Mouse (Mus musculus) lung, postnatal 0 days (tissue): ENCODE measurements around the gene Sbf2. TPM values are rescaled to one million over a fixed set of nuclear protein-coding genes. Genes with fewer than 3 reads are reported as not detected.
"Not testable (repeated sequence)": the region's sequence is repeated elsewhere in the genome, so short reads cannot be mapped to it uniquely, and the experiment has no call there.

Source experiments
- ATAC-seq: fragments of 200-750 bp; cut with Nextera tagmentation; 2 replicates; pipeline ENCODE4 v1.8.0; 2017; ENCODE audit warnings: moderate library complexity
- DNase-seq: peaks from one replicate; pipeline ENCODE4 v3.0.0-alpha.2; 2016; ENCODE audit warnings: low spot score
- H3K27ac ChIP-seq: fragments of 300-500 bp; sonication (generic); 2 replicates; pipeline ENCODE4 v1.5.1; 2014; ENCODE audit warnings: antibody characterized with exemption, mild to moderate bottlenecking, low read length, mixed read lengths
- H3K27me3 ChIP-seq: fragments of 300-500 bp; sonication (generic); replicated peaks from 2 replicates; pipeline ENCODE4 v1.6.1; 2014; ENCODE audit warnings: low read length, mixed read lengths; ENCODE audit not compliant: insufficient read depth
- H3K36me3 ChIP-seq: fragments of 300-500 bp; sonication (generic); 2 replicates; pipeline ENCODE4 v1.6.1; 2014; ENCODE audit warnings: low read length, mixed read lengths; ENCODE audit not compliant: insufficient read depth
- H3K4me1 ChIP-seq: fragments of 300-500 bp; sonication (generic); 2 replicates; pipeline ENCODE4 v1.6.1; 2014; ENCODE audit warnings: antibody characterized with exemption, low read depth, low read length, mixed read lengths; ENCODE audit not compliant: insufficient read depth
- H3K4me2 ChIP-seq: fragments of 300-500 bp; sonication (generic); replicated peaks from 2 replicates; pipeline ENCODE4 v1.6.1; 2014; ENCODE audit warnings: low read depth, mild to moderate bottlenecking, low read length, moderate library complexity, mixed read lengths
- H3K4me3 ChIP-seq: fragments of 300-500 bp; sonication (generic); 2 replicates; pipeline ENCODE4 v1.5.1; 2014; ENCODE audit warnings: low read depth, low read length
- H3K9ac ChIP-seq: fragments of 300-500 bp; sonication (generic); replicated peaks from 2 replicates; pipeline ENCODE4 v1.6.1; 2014; ENCODE audit warnings: low read depth, mild to moderate bottlenecking
- H3K9me3 ChIP-seq: fragments of 300-500 bp; sonication (generic); 2 replicates; pipeline ENCODE4 v1.6.1; 2016; ENCODE audit warnings: low read length, mixed read lengths
- CTCF ChIP-seq: IDR thresholded peaks from 2 replicates; pipeline ENCODE4 v1.5.1; 2016; ENCODE audit warnings: antibody characterized with exemption, mild to moderate bottlenecking
- EP300 ChIP-seq: IDR thresholded peaks from 2 replicates; pipeline ENCODE4 v1.6.1; 2016; ENCODE audit warnings: antibody characterized with exemption, mild to moderate bottlenecking, control low read depth
- WGBS: fragments of 180-500 bp; shearing (Covaris S2); extraction: QIAGEN DNeasy Blood & Tissue Kit; methylation state at CpG from one replicate; pipeline ENCODE4 v1.1.7; 2014; 5-methylcytosine and 5-hydroxymethylcytosine counted together
- polyA plus RNA-seq: library from polyadenylated mRNA; unstranded; fragments of >200 nt; fragmentation: Nextera tagmentation; extraction: Ambion mirVana; gene quantifications from 2 replicates; pipeline ENCODE4 v1.2.1, GENCODE M21; 2015

Gene Sbf2
- polyA plus RNA-seq, 1 experiment from 2014 or later = 23.3 TPM

GRCm38 (mm10) chr7:110645311-110645710 is 30.6 kb upstream of the Sbf2 start:
- no peak overlapping the region for H3K27ac ChIP-seq
- no peaks in the 10 kb centered on the region for H3K36me3 ChIP-seq
- no peak overlapping the region for H3K4me3 ChIP-seq
- H3K9ac ChIP-seq = no peak overlapping the region
- no peaks in the 10 kb centered on the region for H3K27me3 ChIP-seq
- peak; percentile 82 for DNase-seq
- WGBS = 71% methylated on average over 5 of the region's 5 CpGs
- H3K4me1 ChIP-seq = peaks cover 8% of the 10 kb centered on the region
- no peak overlapping the region for H3K4me2 ChIP-seq
- peak; percentile 45 for ATAC-seq
- TF ChIP-seq EP300 = no peak
- TF ChIP-seq CTCF = peak; percentile 85
- H3K9me3 ChIP-seq = no peaks in the 10 kb centered on the region

- H3K9me3 ChIP-seq, H3K27me3 ChIP-seq, H3K36me3 ChIP-seq, DNase-seq, H3K27ac ChIP-seq, H3K4me2 ChIP-seq, H3K4me3 ChIP-seq, H3K4me1 ChIP-seq, H3K9ac ChIP-seq, ATAC-seq: not testable (repeated sequence)
- 97% methylated on average over 3 of the region's 3 CpGs for WGBS
Measured at GRCm38 (mm10) chr7:110639958-110640357, 25.2 kb upstream of the Sbf2 start.

GRCm38 (mm10) chr7:110639291-110639915 is 24.7 kb upstream of the Sbf2 start:
- H3K9me3 ChIP-seq = no peaks in the 10 kb centered on the region
- no peak overlapping the region for H3K9ac ChIP-seq
- H3K27me3 ChIP-seq = no peaks in the 10 kb centered on the region
- ATAC-seq = no peak
- H3K4me1 ChIP-seq = no peaks in the 10 kb centered on the region; the same call in 1 of the 2 replicates
- WGBS = 74% methylated on average over 11 of the region's 11 CpGs
- no peak for DNase-seq
- no peak for TF ChIP-seq EP300
- no peak for TF ChIP-seq CTCF
- H3K36me3 ChIP-seq = no peaks in the 10 kb centered on the region
- H3K4me2 ChIP-seq = no peak overlapping the region
- no peak overlapping the region for H3K27ac ChIP-seq
- no peak overlapping the region for H3K4me3 ChIP-seq

- Histone ChIP-seq H3K9me3 (no peaks in the 10 kb centered on the region), H3K4me3 (no peak overlapping the region), H3K9ac (no peak overlapping the region), H3K27me3 (no peaks in the 10 kb centered on the region), H3K4me1 (no peaks in the 10 kb centered on the region; the same call in 1 of the 2 replicates), H3K36me3 (no peaks in the 10 kb centered on the region), H3K4me2 (no peak overlapping the region), H3K27ac (no peak overlapping the region)
- peak; percentile 56 for DNase-seq
- 45% methylated on average over 17 of the region's 17 CpGs for WGBS
- ATAC-seq = peak; percentile 62
- TF ChIP-seq CTCF = no peak
- TF ChIP-seq EP300 = no peak
Measured at GRCm38 (mm10) chr7:110638305-110639110, 23.8 kb upstream of the Sbf2 start.

GRCm38 (mm10) chr7:110636559-110636958 is 21.8 kb upstream of the Sbf2 start:
- no peaks in the 10 kb centered on the region for H3K36me3 ChIP-seq
- H3K27me3 ChIP-seq = no peaks in the 10 kb centered on the region
- no peak overlapping the region for H3K27ac ChIP-seq
- ATAC-seq (no peak), DNase-seq (no peak)
- H3K4me1 ChIP-seq = no peaks in the 10 kb centered on the region; the same call in 1 of the 2 replicates
- no peaks in the 10 kb centered on the region for H3K9me3 ChIP-seq
- H3K4me3 ChIP-seq = no peak overlapping the region
- TF ChIP-seq CTCF (no peak), EP300 (no peak)
- WGBS = 47% methylated on average over 1 of the region's 1 CpGs
- no peak overlapping the region for H3K9ac ChIP-seq
- H3K4me2 ChIP-seq = no peak overlapping the region

GRCm38 (mm10) chr7:110635929-110636328 is 21.2 kb upstream of the Sbf2 start:
- Histone ChIP-seq H3K4me1 (peaks cover 2% of the 10 kb centered on the region; the same call in 1 of the 2 replicates), H3K9me3 (no peaks in the 10 kb centered on the region), H3K9ac (no peak overlapping the region), H3K27me3 (no peaks in the 10 kb centered on the region), H3K4me2 (no peak overlapping the region), H3K36me3 (no peaks in the 10 kb centered on the region), H3K4me3 (no peak overlapping the region), H3K27ac (no peak overlapping the region)
- no peak for TF ChIP-seq CTCF
- DNase-seq (no peak), ATAC-seq (no peak)
- 80% methylated on average over 3 of the region's 3 CpGs for WGBS
